Mouse (Mus musculus) spleen, adult 2 months (tissue): ENCODE measurements around the gene E2f4.

Source experiments
- CTCF ChIP-seq: fragments of 200-500 bp; IDR thresholded peaks from 2 replicates; pipeline ENCODE4 v1.5.1; 2011; ENCODE audit warnings: mild to moderate bottlenecking, inconsistent platforms; ENCODE audit not compliant: insufficient read depth, insufficient read length, insufficient replicate concordance; ENCODE audit errors: extremely low read depth
- POLR2A ChIP-seq: fragments of 200-500 bp; IDR thresholded peaks from 2 replicates; pipeline ENCODE4 v1.6.1; 2011; ENCODE audit warnings: low read depth, low read length, inconsistent platforms

DNA sequence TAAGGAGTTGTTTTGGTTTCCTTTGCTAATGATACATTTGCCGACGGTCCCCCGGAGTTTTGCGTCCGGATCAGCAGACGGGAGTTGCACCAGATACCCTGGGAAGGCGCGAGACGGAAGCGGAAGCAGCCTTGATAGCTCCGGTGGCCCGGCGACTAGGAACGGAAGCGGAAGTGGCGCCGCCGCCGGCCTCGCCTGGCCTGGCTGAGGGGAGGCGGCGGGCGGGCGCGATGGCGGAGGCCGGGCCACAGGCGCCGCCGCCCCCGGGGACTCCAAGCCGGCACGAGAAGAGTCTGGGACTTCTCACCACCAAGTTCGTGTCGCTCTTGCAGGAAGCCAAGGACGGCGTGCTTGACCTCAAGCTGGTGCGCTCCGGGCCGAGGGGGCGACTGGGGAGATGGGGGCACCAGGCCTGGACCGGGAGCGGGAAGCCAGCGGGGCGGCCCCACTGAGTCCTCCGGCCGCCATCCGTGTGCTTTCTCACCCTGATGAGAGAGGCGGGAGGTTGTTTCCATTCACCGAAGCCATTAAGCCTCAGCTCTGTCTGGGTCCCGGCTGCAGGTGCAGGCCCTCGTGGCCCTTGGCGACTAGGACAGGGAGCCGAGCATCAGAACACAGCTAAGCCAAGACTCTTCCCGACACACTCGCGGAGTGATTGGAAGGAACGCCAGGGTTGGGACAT is at the start of gene E2f4:
- TF ChIP-seq CTCF (no peak), POLR2A (peak; percentile 44)
